Mouse (Mus musculus) stomach, embryonic 16.5 days (tissue): ENCODE measurements around the gene Akt1. TPM values are rescaled to one million over a fixed set of nuclear protein-coding genes. Genes with fewer than 3 reads are reported as not detected.

Source experiments
- ATAC-seq: fragments of 200-750 bp; cut with Nextera tagmentation; 2 replicates; pipeline ENCODE4 v1.8.0; 2017; ENCODE audit warnings: moderate number of reproducible peaks, moderate TSS enrichment; ENCODE audit not compliant: insufficient read depth, low FRiP score
- H3K27ac ChIP-seq: fragments of 300-500 bp; sonication (generic); 2 replicates; pipeline ENCODE4 v1.5.1; 2014; ENCODE audit warnings: low read length
- H3K27me3 ChIP-seq: fragments of 300-500 bp; sonication (generic); 2 replicates; pipeline ENCODE4 v1.6.1; 2014; ENCODE audit warnings: low read length, control low read depth, mixed read lengths; ENCODE audit not compliant: control insufficient read depth, insufficient read depth
- H3K36me3 ChIP-seq: fragments of 300-500 bp; sonication (generic); 2 replicates; pipeline ENCODE4 v1.6.1; 2014; ENCODE audit warnings: low read length; ENCODE audit not compliant: control insufficient read depth, insufficient read depth
- H3K4me1 ChIP-seq: fragments of 300-500 bp; sonication (generic); 2 replicates; pipeline ENCODE4 v1.6.1; 2014; ENCODE audit warnings: low read length, control low read depth, mixed read lengths; ENCODE audit not compliant: control insufficient read depth, insufficient read depth
- H3K4me2 ChIP-seq: fragments of 300-500 bp; sonication (generic); 2 replicates; pipeline ENCODE4 v1.6.1; 2014; ENCODE audit warnings: low read depth, low read length, mixed read lengths
- H3K4me3 ChIP-seq: fragments of 300-500 bp; sonication (generic); replicated peaks from 2 replicates; pipeline ENCODE4 v1.5.1; 2014; ENCODE audit warnings: mild to moderate bottlenecking, low read length
- H3K9ac ChIP-seq: fragments of 300-500 bp; sonication (generic); 2 replicates; pipeline ENCODE4 v1.6.1; 2014; ENCODE audit warnings: low read length
- H3K9me3 ChIP-seq: fragments of 300-500 bp; sonication (generic); replicated peaks from 2 replicates; pipeline ENCODE4 v1.6.1; 2016; ENCODE audit warnings: low read length, control low read depth; ENCODE audit not compliant: control insufficient read depth
- WGBS: fragments of 180-500 bp; shearing (Covaris S2); extraction: QIAGEN DNeasy Blood & Tissue Kit; methylation state at CpG from one replicate; pipeline ENCODE4 v1.1.7; 2014; 5-methylcytosine and 5-hydroxymethylcytosine counted together
- polyA plus RNA-seq: library from polyadenylated mRNA; unstranded; fragments of >200 nt; fragmentation: Nextera tagmentation; extraction: Ambion mirVana; gene quantifications from 2 replicates; pipeline ENCODE4 v1.2.1, GENCODE M21; 2015

Akt1 gene
- polyA plus RNA-seq, 1 experiment from 2014 or later, result 50.7 TPM

DNA sequence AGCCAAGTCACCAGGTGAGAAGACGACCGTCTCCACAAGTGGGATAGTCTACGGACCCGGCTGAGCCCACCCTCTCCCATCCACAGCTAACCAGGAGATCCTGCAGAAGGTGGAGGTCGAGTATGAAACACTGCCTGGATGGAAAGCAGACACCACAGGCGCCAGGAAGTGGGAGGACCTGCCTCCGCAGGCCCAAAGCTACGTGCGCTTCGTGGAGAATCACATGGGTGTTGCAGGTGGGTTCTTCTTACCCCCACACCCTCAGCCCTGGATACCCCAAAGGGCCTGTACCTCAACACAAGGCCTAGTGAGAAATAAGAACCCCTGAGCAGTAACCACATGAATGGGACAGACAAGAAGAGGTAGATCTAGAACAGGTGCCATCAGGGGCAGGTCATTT lies 35.2 kb downstream of the Akt1 start:
- Histone ChIP-seq H3K4me2 (no peak overlapping the region), H3K9ac (no peak overlapping the region), H3K4me3 (no peak overlapping the region), H3K9me3 (no peaks in the 10 kb centered on the region), H3K4me1 (0 out of 2 replicates have a peak, but pooled peaks cover under 1% of the 10 kb centered on the region), H3K36me3 (no peaks in the 10 kb centered on the region), H3K27me3 (no peaks in the 10 kb centered on the region), H3K27ac (no peak overlapping the region)
- ATAC-seq, result no peak
- 85% methylated on average over 10 of the region's 10 CpGs for WGBS

DNA sequence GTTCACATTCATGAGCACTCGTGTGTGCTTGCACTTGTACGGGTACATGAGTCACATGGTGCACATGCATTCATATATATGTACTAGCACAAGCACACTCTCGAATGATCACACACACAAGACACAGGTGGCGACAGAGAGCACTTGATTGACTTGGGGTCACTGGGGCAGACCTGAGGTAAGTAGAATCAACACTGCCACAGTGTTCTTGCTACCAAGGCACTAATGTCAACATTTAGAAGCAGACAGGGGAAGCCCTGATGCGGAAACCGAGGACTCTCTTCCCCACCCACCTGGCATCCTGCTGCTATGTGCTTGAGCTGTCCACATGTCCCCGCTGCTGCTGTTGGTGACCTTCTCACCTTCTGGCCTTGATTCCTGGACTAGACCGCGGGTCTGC lies 41.0 kb downstream of the Akt1 start:
- Histone ChIP-seq H3K27ac (no peak overlapping the region), H3K36me3 (no peaks in the 10 kb centered on the region), H3K4me1 (peaks cover 29% of the 10 kb centered on the region), H3K4me3 (no peak overlapping the region), H3K9ac (no peak overlapping the region), H3K9me3 (no peaks in the 10 kb centered on the region), H3K27me3 (no peaks in the 10 kb centered on the region), H3K4me2 (no peak overlapping the region)
- no peak for ATAC-seq
- 47% methylated on average over 9 of the region's 9 CpGs for WGBS

DNA sequence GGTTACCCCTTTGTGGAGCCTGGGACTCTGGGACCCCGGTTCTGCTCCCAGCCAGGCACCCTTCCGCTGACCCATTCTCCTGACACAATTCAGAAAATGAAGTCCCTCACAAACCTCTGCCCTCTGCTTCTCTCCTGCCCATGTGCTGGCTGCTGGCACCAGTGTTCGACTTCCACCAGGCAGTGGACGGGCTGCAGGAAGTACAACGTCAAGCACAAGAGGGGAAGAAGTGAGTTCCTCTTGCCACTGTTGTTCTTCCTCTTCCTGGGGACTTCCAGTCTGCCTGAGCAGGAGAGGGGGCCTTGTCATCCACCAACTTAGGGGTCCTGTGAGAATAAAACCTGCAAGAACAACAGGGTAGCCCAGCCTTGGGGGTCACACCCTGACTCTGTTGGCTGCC lies 41.8 kb downstream of the Akt1 start:
- 79% methylated on average over 5 of the region's 5 CpGs for WGBS
- no peak overlapping the region for H3K4me3 ChIP-seq
- no peaks in the 10 kb centered on the region for H3K9me3 ChIP-seq
- H3K4me2 ChIP-seq, result no peak overlapping the region
- no peak for ATAC-seq
- 0 out of 2 replicates have a peak overlapping the region, but pooled peaks have one; percentile 1 for H3K27ac ChIP-seq
- peaks cover 37% of the 10 kb centered on the region for H3K4me1 ChIP-seq
- H3K9ac ChIP-seq, result no peak overlapping the region
- no peaks in the 10 kb centered on the region for H3K27me3 ChIP-seq
- no peaks in the 10 kb centered on the region for H3K36me3 ChIP-seq

DNA sequence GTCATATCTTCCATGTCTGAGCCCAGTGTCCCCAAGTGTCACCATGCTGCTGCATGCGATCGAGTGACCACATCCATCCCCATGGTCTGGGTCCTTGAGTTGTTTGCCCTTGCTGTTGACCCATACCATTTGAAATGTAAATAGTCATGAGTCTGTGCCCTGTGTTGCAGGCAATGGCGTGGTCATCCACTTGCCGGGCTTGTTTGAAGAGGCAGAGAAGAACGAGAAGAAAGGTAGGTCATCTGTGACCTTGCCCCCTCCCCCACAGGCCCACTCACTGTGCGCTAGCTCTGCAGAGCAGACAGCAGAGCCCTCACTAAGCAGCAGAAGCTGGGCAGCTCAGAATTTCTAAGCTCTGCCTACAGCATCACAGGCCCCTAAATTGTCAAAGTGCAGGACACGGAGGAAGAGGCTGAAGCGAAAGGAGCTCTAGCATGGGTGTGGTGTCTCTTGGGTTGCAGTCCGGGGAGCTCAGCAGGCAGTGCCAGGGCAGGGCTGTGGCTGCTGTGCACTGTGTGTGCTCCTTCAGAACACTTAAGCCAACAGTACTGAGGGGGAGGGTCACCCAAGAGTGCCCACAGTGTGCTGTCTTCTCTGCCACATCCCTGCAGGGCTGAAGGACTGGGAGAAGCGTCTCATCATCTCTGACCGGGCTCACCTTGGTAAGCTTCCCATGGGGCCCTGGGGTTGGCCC lies 42.5 kb downstream of the Akt1 start:
- 54% methylated on average over 11 of the region's 11 CpGs for WGBS
- H3K9me3 ChIP-seq, result no peaks in the 10 kb centered on the region
- H3K9ac ChIP-seq, result no peak overlapping the region; the same call in 1 of the 2 replicates
- H3K36me3 ChIP-seq, result no peaks in the 10 kb centered on the region
- no peaks in the 10 kb centered on the region for H3K27me3 ChIP-seq
- peaks cover 41% of the 10 kb centered on the region for H3K4me1 ChIP-seq
- H3K4me3 ChIP-seq, result no peak overlapping the region
- H3K27ac ChIP-seq, result 0 out of 2 replicates have a peak overlapping the region, but pooled peaks have one; percentile 38
- no peak for ATAC-seq
- no peak overlapping the region for H3K4me2 ChIP-seq

DNA sequence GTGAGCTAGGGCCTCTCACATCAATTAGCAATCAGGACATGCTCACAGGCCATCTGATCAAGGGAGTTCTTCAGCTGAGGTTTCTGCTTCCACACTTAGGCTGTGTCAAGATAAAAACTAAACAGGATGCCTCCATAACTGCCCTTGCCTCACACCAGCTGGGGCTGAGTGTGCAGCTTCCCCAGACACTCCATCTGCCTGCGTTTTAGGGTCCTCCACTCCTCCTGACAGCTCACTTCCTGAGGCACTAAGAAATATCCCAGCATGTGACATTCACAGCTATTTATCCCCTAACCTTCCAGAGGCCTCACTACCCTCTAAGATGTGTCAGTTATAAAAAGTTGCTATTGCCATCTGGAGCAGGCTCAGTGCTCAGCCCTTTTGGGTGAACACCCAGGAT lies 43.2 kb downstream of the Akt1 start:
- H3K4me1 ChIP-seq, result peaks cover 44% of the 10 kb centered on the region
- WGBS, result 14% methylated on average over 1 of the region's 1 CpGs
- no peak overlapping the region for H3K4me2 ChIP-seq
- ATAC-seq, result no peak
- no peak overlapping the region for H3K4me3 ChIP-seq
- no peaks in the 10 kb centered on the region for H3K27me3 ChIP-seq
- no peak overlapping the region for H3K9ac ChIP-seq
- H3K36me3 ChIP-seq, result no peaks in the 10 kb centered on the region
- no peaks in the 10 kb centered on the region for H3K9me3 ChIP-seq
- peak overlapping the region; percentile 38; the same call in 1 of the 2 replicates for H3K27ac ChIP-seq

DNA sequence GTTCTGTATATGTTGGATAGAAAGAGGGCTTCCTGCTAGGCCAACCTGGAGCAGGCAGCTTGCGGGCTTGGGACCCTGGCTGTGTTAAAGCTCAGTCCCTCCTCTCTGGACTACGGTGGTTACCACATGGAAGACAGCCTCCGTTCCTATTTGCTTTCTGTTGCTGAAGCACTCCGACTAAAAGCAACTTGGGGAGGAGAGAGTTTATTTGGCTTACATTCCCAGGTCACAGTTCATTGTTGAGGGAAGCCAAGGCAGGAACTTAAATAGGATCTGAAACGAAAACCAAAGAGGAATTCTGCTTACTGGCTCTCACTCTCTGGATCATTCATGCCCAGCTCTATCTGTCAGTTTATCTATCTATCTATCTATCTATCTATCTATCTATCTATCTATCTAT lies 43.9 kb downstream of the Akt1 start:
- Histone ChIP-seq H3K36me3 (no peaks in the 10 kb centered on the region), H3K27me3 (no peaks in the 10 kb centered on the region), H3K9me3 (no peaks in the 10 kb centered on the region), H3K27ac (no peak overlapping the region), H3K9ac (no peak overlapping the region), H3K4me3 (no peak overlapping the region), H3K4me1 (peaks cover 45% of the 10 kb centered on the region), H3K4me2 (no peak overlapping the region)
- ATAC-seq, result no peak
- 55% methylated on average over 5 of the region's 5 CpGs for WGBS

DNA sequence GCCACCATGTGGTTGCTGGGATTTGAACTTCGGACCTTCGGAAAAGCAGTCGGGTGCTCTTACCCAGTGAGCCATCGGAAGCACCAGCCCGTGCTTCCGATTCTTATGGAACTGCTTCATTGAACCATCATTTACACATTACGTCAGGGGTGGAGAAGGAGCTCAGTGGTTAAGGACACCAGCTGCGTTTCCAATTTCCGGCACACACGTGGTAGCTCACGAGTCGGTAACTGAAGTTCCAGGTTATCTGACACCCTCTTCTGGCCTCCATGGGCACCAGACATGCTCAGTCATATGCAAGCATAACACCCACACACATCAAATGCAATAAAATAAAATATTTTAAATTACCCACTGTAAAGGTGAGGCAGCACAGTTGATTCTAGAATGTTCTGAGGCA lies 44.7 kb downstream of the Akt1 start:
- Histone ChIP-seq H3K4me2 (no peak overlapping the region), H3K4me3 (no peak overlapping the region), H3K9me3 (no peaks in the 10 kb centered on the region), H3K9ac (no peak overlapping the region), H3K36me3 (no peaks in the 10 kb centered on the region), H3K4me1 (peaks cover 45% of the 10 kb centered on the region), H3K27me3 (no peaks in the 10 kb centered on the region), H3K27ac (no peak overlapping the region)
- ATAC-seq, result no peak
- 94% methylated on average over 12 of the region's 12 CpGs for WGBS

DNA sequence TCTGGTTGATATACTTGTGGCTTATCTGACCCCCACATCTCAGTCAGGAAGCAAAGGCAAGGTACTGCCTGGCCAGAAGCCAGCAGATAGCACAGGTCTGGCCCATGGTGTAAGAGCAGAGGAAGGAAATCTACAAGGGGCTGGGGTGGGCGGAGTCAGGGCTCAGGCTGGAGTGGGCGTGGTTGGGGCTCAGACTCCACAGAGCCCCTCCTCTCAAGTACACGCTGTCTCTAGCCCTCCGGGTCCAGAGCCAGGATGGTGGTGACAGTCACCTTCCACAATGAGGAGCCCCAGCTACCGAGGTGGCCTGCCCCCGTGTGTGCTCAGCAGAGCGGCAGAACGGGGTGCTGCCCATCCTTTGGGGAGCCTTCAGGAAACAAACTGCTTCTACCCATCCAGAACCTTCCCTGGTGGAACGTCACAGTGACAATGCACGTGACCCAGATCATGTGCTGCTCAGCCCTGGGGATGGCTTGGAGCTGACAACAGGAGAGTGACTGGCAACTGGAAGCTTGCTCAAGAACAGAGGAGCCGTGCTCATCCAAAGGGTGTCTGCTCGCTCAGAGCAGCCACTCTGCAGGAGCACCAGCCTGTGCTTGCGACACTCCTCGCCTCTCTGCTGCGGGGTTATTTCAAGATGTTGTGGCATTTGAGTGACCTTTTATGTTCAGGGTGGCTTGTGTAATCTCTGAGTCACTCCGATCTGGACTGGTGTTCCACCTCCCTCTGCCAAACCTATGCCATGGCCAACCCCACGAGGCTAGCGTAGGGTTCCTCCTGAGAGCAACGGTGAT lies 45.6 kb downstream of the Akt1 start:
- H3K27ac ChIP-seq, result 0 out of 2 replicates have a peak overlapping the region, but pooled peaks have one; percentile 8
- WGBS, result 32% methylated on average over 19 of the region's 19 CpGs
- peak overlapping the region; percentile 50 for H3K4me2 ChIP-seq
- ATAC-seq, result peak; percentile 81
- H3K4me1 ChIP-seq, result peaks cover 41% of the 10 kb centered on the region
- peak overlapping the region; percentile 2 for H3K4me3 ChIP-seq
- no peaks in the 10 kb centered on the region for H3K27me3 ChIP-seq
- H3K36me3 ChIP-seq, result no peaks in the 10 kb centered on the region
- no peaks in the 10 kb centered on the region for H3K9me3 ChIP-seq
- 0 out of 2 replicates have a peak overlapping the region, but pooled peaks have one; percentile 34 for H3K9ac ChIP-seq

DNA sequence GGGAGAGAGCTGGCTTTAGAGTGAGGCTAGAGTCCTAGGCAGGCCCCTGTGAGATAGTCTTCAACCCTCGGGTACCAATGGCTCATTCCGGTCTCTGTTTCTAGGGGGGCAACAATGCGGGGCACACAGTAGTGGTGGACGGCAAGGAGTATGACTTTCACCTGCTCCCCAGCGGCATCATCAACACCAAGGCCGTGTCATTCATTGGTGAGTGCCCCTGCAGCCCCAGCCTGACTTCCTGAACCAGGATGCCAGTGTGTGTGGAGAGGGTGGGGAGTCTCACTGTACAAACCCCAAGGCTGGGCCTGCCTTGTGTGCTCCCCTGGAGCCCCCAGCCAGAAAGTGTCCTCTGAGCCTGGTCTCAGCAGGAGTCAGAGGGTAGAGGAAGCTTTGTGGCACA lies 46.5 kb downstream of the Akt1 start:
- Histone ChIP-seq H3K9me3 (no peaks in the 10 kb centered on the region), H3K36me3 (no peaks in the 10 kb centered on the region), H3K4me1 (peaks cover 38% of the 10 kb centered on the region), H3K4me2 (no peak overlapping the region), H3K9ac (no peak overlapping the region), H3K27me3 (no peaks in the 10 kb centered on the region), H3K27ac (0 out of 2 replicates have a peak overlapping the region, but pooled peaks have one; percentile 8), H3K4me3 (no peak overlapping the region)
- no peak for ATAC-seq
- WGBS, result 80% methylated on average over 6 of the region's 6 CpGs
